9 mouse cellular contexts compared by ENCODE assay signal in genomic region chr2:116060701-116061400, GRCm38 (mm10). TPM values are rescaled to one million over a fixed set of nuclear protein-coding genes. Genes with fewer than 3 reads are reported as not detected.
DNase-seq lines count a peak whose midpoint lies in the region; ATAC-seq and TF ChIP-seq lines count a peak whose summit lies in the region.
"Had no signal": no experiment of that assay in that cellular context is flagged by ENCODE, and none has a peak within 500 bp of the region (broad histone marks: within the 10 kb centered on the region; RNA-seq: fewer than 3 reads in every experiment).

No protein-coding gene starts in this region.

- no peaks in the 10 kb centered on the region for H3K9me3 ChIP-seq in heart, postnatal 0 days (replicated peaks; ENCODE audit: control insufficient read depth, low read length)
- H3K9me3 ChIP-seq in liver, postnatal 0 days (ENCODE audit: low read length): no peaks in the 10 kb centered on the region
- H3K9me3 ChIP-seq: megakaryocyte, embryonic 14.5 days had no signal

- DNase-seq in right cerebral cortex, postnatal 4 days: peak; percentile 26
- DNase-seq in right cerebral cortex, postnatal 25 days: no peak
- DNase-seq in heart, postnatal 0 days (ENCODE audit: low spot score): no peak
- DNase-seq in liver, postnatal 0 days: no peak
- no peak for DNase-seq in urinary bladder, adult 2 months (ENCODE audit: low spot score)
- DNase-seq in cerebellum, adult 9-11 months: no peak
- DNase-seq in adrenal gland, postnatal 25 days: no peak

- H3K4me3 ChIP-seq in heart, postnatal 0 days (ENCODE audit: low read depth, low read length): peak overlapping the region; percentile 85
- H3K4me3 ChIP-seq in liver, postnatal 0 days (ENCODE audit: low read depth, low read length): peak overlapping the region; percentile 64

- H3K36me3 ChIP-seq in heart, postnatal 0 days (replicated peaks; ENCODE audit: control insufficient read depth, insufficient read depth, low read length): peaks cover 16% of the 10 kb centered on the region
- no peaks in the 10 kb centered on the region for H3K36me3 ChIP-seq in liver, postnatal 0 days (replicated peaks; ENCODE audit: insufficient read depth, low read length)

- H3K9ac ChIP-seq in heart, postnatal 0 days (replicated peaks; ENCODE audit: low read depth, low read length): peak overlapping the region; percentile 98
- no peak overlapping the region for H3K9ac ChIP-seq in liver, postnatal 0 days (replicated peaks)

- H3K4me2 ChIP-seq in heart, postnatal 0 days (ENCODE audit: low read depth, low read length): peak overlapping the region; percentile 86
- H3K4me2 ChIP-seq in liver, postnatal 0 days (ENCODE audit: low read depth, low read length): peak overlapping the region; percentile 76; the same call in 1 of the 2 replicates

- no peak for ATAC-seq in heart, postnatal 0 days (ENCODE audit: insufficient read depth, low read depth)
- no peak for ATAC-seq in liver, postnatal 0 days
- no peak for ATAC-seq in CD4-positive, CD25-positive, alpha-beta regulatory T cell, adult 4 months

- no peak for TF ChIP-seq EP300 in heart, postnatal 0 days (IDR thresholded peaks at IDR 0.05; ENCODE audit: low read depth)
- no peak for TF ChIP-seq EP300 in liver, postnatal 0 days (IDR thresholded peaks at IDR 0.05; ENCODE audit: low read depth)

- H3K27me3 ChIP-seq in heart, postnatal 0 days (ENCODE audit: control insufficient read depth, insufficient read depth, low read length): no peaks in the 10 kb centered on the region
- peaks cover 43% of the 10 kb centered on the region for H3K27me3 ChIP-seq in liver, postnatal 0 days (ENCODE audit: insufficient read depth, low read length)

- H3K27ac ChIP-seq in heart, postnatal 0 days (ENCODE audit: low read depth): peak overlapping the region; percentile 96
- H3K27ac ChIP-seq in liver, postnatal 0 days (ENCODE audit: low read depth): no peak overlapping the region

- 34% methylated on average over 21 of the region's 21 CpGs for WGBS in heart, postnatal 0 days
- WGBS in liver, postnatal 0 days (ENCODE audit: insufficient replicate concordance): 25% methylated on average over 21 of the region's 21 CpGs

- no peak for TF ChIP-seq CTCF in heart, postnatal 0 days (IDR thresholded peaks at IDR 0.05; ENCODE audit: low read depth)
- no peak for TF ChIP-seq CTCF in liver, postnatal 0 days (IDR thresholded peaks at IDR 0.05; ENCODE audit: low read depth)

- H3K4me1 ChIP-seq in heart, postnatal 0 days (ENCODE audit: control insufficient read depth, insufficient read depth): peaks cover 10% of the 10 kb centered on the region; the same call in 1 of the 2 replicates
- H3K4me1 ChIP-seq in liver, postnatal 0 days (ENCODE audit: insufficient read depth): peaks cover 3% of the 10 kb centered on the region; the same call in 1 of the 2 replicates

RNA-seq across cellular contexts. Expression of gene Meis2, which starts 4.8 kb away (rescaled TPM):
- 30.5 and 42.2 TPM in 2 replicates for total RNA-seq in heart, postnatal 0 days (2014; rRNA removed; ENCODE audit: low replicate concordance)
- polyA plus RNA-seq in heart, postnatal 0 days (2015; fragmentation: Nextera tagmentation; extraction: Ambion mirVana): 15.4 and 15.7 TPM in 2 replicates
- 2.0 and 2.4 TPM in 2 replicates for polyA plus RNA-seq in liver, postnatal 0 days (2015; fragmentation: Nextera tagmentation; extraction: Ambion mirVana)
- polyA plus RNA-seq in urinary bladder, adult 2 months (2012; rRNA removed): 40.7 and 60.6 TPM in 2 replicates
- polyA plus RNA-seq in CD4-positive, CD25-positive, alpha-beta regulatory T cell, adult 4 months (2017; shearing (Covaris generic)): not detected
- 258 and 277 TPM in 2 replicates for total RNA-seq in adrenal gland, postnatal 25 days (2021)
